Mouse (Mus musculus) lung, postnatal 0 days (tissue): ENCODE results near the gene Guk1. TPM values are rescaled to one million over a fixed set of nuclear protein-coding genes. Genes with fewer than 3 reads are reported as not detected.
A peak's percentile ranks its signal among the peaks of the same experiment; 100 is the strongest.

Source experiments
- ATAC-seq: fragments of 200-750 bp; cut with Nextera tagmentation; 2 replicates; pipeline ENCODE4 v1.8.0; 2017; ENCODE audit warnings: moderate library complexity
- DNase-seq: peaks from one replicate; pipeline ENCODE4 v3.0.0-alpha.2; 2016; ENCODE audit warnings: low spot score
- H3K27ac ChIP-seq: fragments of 300-500 bp; sonication (generic); 2 replicates; pipeline ENCODE4 v1.5.1; 2014; ENCODE audit warnings: antibody characterized with exemption, mild to moderate bottlenecking, low read length, mixed read lengths
- H3K27me3 ChIP-seq: fragments of 300-500 bp; sonication (generic); replicated peaks from 2 replicates; pipeline ENCODE4 v1.6.1; 2014; ENCODE audit warnings: low read length, mixed read lengths; ENCODE audit not compliant: insufficient read depth
- H3K36me3 ChIP-seq: fragments of 300-500 bp; sonication (generic); 2 replicates; pipeline ENCODE4 v1.6.1; 2014; ENCODE audit warnings: low read length, mixed read lengths; ENCODE audit not compliant: insufficient read depth
- H3K4me1 ChIP-seq: fragments of 300-500 bp; sonication (generic); 2 replicates; pipeline ENCODE4 v1.6.1; 2014; ENCODE audit warnings: antibody characterized with exemption, low read depth, low read length, mixed read lengths; ENCODE audit not compliant: insufficient read depth
- H3K4me2 ChIP-seq: fragments of 300-500 bp; sonication (generic); replicated peaks from 2 replicates; pipeline ENCODE4 v1.6.1; 2014; ENCODE audit warnings: low read depth, mild to moderate bottlenecking, low read length, moderate library complexity, mixed read lengths
- H3K4me3 ChIP-seq: fragments of 300-500 bp; sonication (generic); 2 replicates; pipeline ENCODE4 v1.5.1; 2014; ENCODE audit warnings: low read depth, low read length
- H3K9ac ChIP-seq: fragments of 300-500 bp; sonication (generic); replicated peaks from 2 replicates; pipeline ENCODE4 v1.6.1; 2014; ENCODE audit warnings: low read depth, mild to moderate bottlenecking
- H3K9me3 ChIP-seq: fragments of 300-500 bp; sonication (generic); 2 replicates; pipeline ENCODE4 v1.6.1; 2016; ENCODE audit warnings: low read length, mixed read lengths
- CTCF ChIP-seq: IDR thresholded peaks from 2 replicates; pipeline ENCODE4 v1.5.1; 2016; ENCODE audit warnings: antibody characterized with exemption, mild to moderate bottlenecking
- EP300 ChIP-seq: IDR thresholded peaks from 2 replicates; pipeline ENCODE4 v1.6.1; 2016; ENCODE audit warnings: antibody characterized with exemption, mild to moderate bottlenecking, control low read depth
- WGBS: fragments of 180-500 bp; shearing (Covaris S2); extraction: QIAGEN DNeasy Blood & Tissue Kit; methylation state at CpG from one replicate; pipeline ENCODE4 v1.1.7; 2014; 5-methylcytosine and 5-hydroxymethylcytosine counted together
- polyA plus RNA-seq: library from polyadenylated mRNA; unstranded; fragments of >200 nt; fragmentation: Nextera tagmentation; extraction: Ambion mirVana; gene quantifications from 2 replicates; pipeline ENCODE4 v1.2.1, GENCODE M21; 2015

Gene Guk1
- polyA plus RNA-seq, 1 experiment from 2014 or later: 168 TPM

DNA sequence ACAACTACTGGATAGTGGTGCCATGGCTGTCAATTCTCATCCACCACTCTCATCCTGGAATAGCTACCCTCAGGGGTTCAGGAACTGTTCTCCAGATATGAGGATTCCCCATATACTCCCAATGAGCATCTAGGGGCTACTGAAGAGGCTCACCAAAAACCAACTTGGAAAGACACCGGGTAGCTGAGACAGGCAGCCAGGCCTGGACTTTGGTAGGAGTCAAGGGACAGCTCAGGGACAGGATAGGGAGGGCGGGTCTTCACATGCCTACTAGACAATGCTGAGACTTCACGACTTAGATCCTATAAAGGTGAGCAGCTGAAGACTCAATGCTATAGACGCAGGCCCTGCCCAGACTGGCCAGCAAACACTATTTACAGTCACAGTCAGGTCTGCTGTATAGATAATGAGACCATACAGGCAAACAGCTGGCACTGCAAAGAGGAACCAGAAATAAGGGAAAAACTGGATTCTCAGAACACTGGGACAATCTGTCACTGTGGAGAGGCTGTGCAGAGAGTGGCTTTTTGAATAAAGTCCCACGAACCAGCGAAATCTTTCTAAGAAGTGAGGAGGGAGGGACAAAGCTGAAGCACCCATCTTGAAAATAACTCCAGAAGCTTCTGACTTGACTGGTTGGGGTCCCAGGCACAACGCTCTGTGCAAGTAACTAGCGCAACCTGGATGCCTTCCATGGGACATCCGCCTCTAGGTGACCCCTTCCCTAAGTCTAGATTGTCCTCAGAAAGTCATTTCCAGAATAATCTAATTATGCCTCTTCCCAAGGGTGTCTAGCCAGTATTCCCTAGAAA, 29.4 kb downstream of the Guk1 start:
- Histone ChIP-seq H3K9ac (0 out of 2 replicates have a peak overlapping the region, but pooled peaks have one; percentile 16), H3K9me3 (no peaks in the 10 kb centered on the region), H3K4me2 (peak overlapping the region; percentile 60), H3K27me3 (no peaks in the 10 kb centered on the region), H3K4me1 (peaks cover 15% of the 10 kb centered on the region), H3K36me3 (peaks cover 8% of the 10 kb centered on the region; the same call in 1 of the 2 replicates), H3K27ac (peak overlapping the region; percentile 100), H3K4me3 (peak overlapping the region; percentile 60)
- 47% methylated on average over 9 of the region's 9 CpGs for WGBS
- ATAC-seq (no peak), DNase-seq (no peak)
- TF ChIP-seq EP300 (no peak), CTCF (no peak)

DNA sequence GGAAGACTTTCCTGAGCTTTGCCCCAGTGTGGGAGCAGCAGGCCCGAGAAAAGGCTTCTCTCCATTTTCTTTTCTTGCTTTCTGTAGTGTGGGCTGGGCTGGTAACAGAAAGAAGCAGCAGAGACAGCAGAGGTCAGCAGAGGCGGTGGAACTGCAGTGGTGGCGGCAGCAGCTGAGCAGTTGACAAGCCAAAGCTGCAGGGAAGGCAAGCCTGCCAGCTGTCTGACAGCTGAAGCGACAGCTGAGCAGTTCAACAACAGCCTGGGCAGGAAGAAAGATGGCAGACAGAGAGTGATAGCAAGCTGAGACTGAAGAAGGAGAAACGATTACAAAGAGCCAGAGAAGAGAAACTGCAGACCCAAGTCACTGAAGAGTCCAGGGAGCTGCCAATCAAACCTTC, 30.6 kb downstream of the Guk1 start:
- H3K9ac ChIP-seq: no peak overlapping the region
- H3K36me3 ChIP-seq: peaks cover 8% of the 10 kb centered on the region; the same call in 1 of the 2 replicates
- DNase-seq (peak; percentile 68), ATAC-seq (no peak)
- peak overlapping the region; percentile 35 for H3K27ac ChIP-seq
- TF ChIP-seq CTCF: peak; percentile 46
- TF ChIP-seq EP300: no peak
- WGBS: 66% methylated on average over 5 of the region's 5 CpGs
- no peak overlapping the region for H3K4me3 ChIP-seq
- no peaks in the 10 kb centered on the region for H3K27me3 ChIP-seq
- no peaks in the 10 kb centered on the region for H3K9me3 ChIP-seq
- peaks cover 15% of the 10 kb centered on the region for H3K4me1 ChIP-seq
- no peak overlapping the region for H3K4me2 ChIP-seq

DNA sequence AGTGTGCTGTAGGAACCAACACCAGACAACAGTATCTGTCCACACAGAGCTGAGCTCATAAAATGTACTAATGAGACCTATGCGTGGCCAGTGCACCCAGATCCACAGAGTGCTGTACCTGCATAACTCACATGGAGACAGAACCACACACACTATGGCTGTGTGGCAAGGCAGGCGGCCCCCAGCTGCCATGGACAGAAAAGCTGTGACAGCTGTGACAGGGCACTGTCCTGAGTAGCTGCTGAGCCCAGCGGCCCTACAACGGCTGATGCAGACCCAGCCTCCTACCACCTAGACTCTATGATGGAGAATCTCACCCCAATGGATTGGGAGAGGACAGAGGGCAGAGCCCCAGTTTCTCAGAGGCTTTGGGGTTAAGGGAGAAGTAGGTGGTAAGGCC, 32.5 kb downstream of the Guk1 start:
- WGBS: 84% methylated on average over 4 of the region's 4 CpGs
- TF ChIP-seq EP300 (no peak), CTCF (no peak)

DNA sequence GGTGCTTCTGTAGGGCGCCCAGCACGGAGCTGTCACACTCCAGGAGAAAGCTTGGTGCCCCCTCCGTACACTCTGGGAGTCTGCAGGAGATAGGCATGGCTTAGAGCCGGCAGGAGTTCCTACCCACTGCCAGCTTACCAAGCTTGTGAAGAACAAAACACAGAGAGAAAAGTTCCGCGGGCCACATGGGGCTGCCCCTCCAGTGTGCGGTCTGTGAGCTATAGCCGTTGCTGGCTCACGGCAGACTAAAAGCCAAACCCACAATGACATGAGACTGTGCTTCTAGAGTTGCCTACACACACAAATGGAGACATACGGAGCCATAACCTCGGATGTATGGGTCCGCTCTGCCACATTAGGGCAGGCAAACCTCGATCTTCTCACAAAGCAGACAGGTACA, 32.9 kb downstream of the Guk1 start:
- DNase-seq (no peak), ATAC-seq (no peak)
- no peak overlapping the region for H3K4me2 ChIP-seq
- H3K27me3 ChIP-seq: no peaks in the 10 kb centered on the region
- H3K4me1 ChIP-seq: peaks cover 12% of the 10 kb centered on the region
- H3K36me3 ChIP-seq: peaks cover 8% of the 10 kb centered on the region; the same call in 1 of the 2 replicates
- no peak overlapping the region for H3K4me3 ChIP-seq
- WGBS: 94% methylated on average over 13 of the region's 13 CpGs
- no peaks in the 10 kb centered on the region for H3K9me3 ChIP-seq
- no peak overlapping the region for H3K9ac ChIP-seq
- H3K27ac ChIP-seq: no peak overlapping the region
- TF ChIP-seq CTCF (no peak), EP300 (no peak)

More for the DNA sequence above, 32.5 kb downstream of the Guk1 start:
- Histone ChIP-seq H3K4me2 (no peak overlapping the region), H3K9ac (no peak overlapping the region), H3K4me3 (no peak overlapping the region), H3K4me1 (peaks cover 15% of the 10 kb centered on the region), H3K27me3 (no peaks in the 10 kb centered on the region), H3K27ac (no peak overlapping the region), H3K36me3 (peaks cover 8% of the 10 kb centered on the region; the same call in 1 of the 2 replicates), H3K9me3 (no peaks in the 10 kb centered on the region)
- ATAC-seq: no peak
- DNase-seq: no peak

DNA sequence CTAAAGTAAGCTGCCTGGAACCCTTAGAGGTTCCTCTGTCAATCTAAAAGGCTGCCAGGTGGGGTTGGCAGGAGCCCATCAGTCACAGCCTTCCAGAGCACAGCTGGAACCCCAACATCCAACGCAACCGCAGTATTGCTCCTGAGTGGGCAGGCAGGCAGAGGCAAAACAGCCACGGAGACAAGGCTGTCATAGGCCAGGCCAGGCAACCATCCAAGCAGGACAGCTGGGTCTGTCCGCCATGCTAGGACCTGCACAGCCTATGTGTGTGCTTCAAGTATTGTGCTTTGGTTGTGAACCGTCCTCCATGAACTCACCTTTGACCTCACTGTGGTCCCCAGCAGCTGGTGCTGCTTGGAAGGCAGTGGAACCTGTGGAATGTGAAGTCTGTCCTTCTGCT, 36.1 kb downstream of the Guk1 start:
- no peak overlapping the region for H3K27ac ChIP-seq
- H3K36me3 ChIP-seq: peaks cover 8% of the 10 kb centered on the region; the same call in 1 of the 2 replicates
- no peaks in the 10 kb centered on the region for H3K9me3 ChIP-seq
- no peak for TF ChIP-seq CTCF
- no peak for TF ChIP-seq EP300
- H3K27me3 ChIP-seq: no peaks in the 10 kb centered on the region
- DNase-seq: no peak
- ATAC-seq: no peak
- no peak overlapping the region for H3K4me3 ChIP-seq
- H3K4me2 ChIP-seq: no peak overlapping the region
- no peak overlapping the region for H3K9ac ChIP-seq
- no peaks in the 10 kb centered on the region for H3K4me1 ChIP-seq
- WGBS: 91% methylated on average over 5 of the region's 5 CpGs

GRCm38 (mm10) chr11:59154220-59154619, 37.8 kb downstream of the Guk1 start:
- Histone ChIP-seq H3K4me2 (no peak overlapping the region), H3K4me3 (no peak overlapping the region), H3K4me1 (no peaks in the 10 kb centered on the region), H3K27ac (no peak overlapping the region), H3K36me3 (peaks cover 8% of the 10 kb centered on the region; the same call in 1 of the 2 replicates), H3K27me3 (no peaks in the 10 kb centered on the region), H3K9me3 (no peaks in the 10 kb centered on the region), H3K9ac (no peak overlapping the region)
- ATAC-seq (peak; percentile 44), DNase-seq (no peak)
- TF ChIP-seq EP300: no peak
- TF ChIP-seq CTCF: no peak
- 60% methylated on average over 7 of the region's 7 CpGs for WGBS
